Mouse (Mus musculus) ES-CJ7 (cell line): Measurements from ENCODE around the gene Tmem63c.

Experiments
- DNase-seq: peaks from one replicate; pipeline ENCODE4 v3.0.0; 2011; ENCODE audit warnings: low read depth, low spot score

The Tmem63c gene

GRCm38 (mm10) chr12:87130224-87130623, 109.1 kb downstream of the Tmem63c start:
- no peak for DNase-seq

- no peak for DNase-seq
These were observed 110.0 kb downstream of the Tmem63c start for GRCm38 (mm10) chr12:87131181-87131580.

- DNase-seq, result peak; percentile 44
These were observed 110.5 kb downstream of the Tmem63c start for GRCm38 (mm10) chr12:87131619-87132018.

- DNase-seq, result no peak
These were observed 111.1 kb downstream of the Tmem63c start for GRCm38 (mm10) chr12:87132210-87132609.

- no peak for DNase-seq
These were observed 111.6 kb downstream of the Tmem63c start for GRCm38 (mm10) chr12:87132784-87133183.

- DNase-seq, result no peak
These were observed 116.5 kb downstream of the Tmem63c start for GRCm38 (mm10) chr12:87137439-87138341.

- no peak for DNase-seq
These were observed 117.2 kb downstream of the Tmem63c start for GRCm38 (mm10) chr12:87138342-87138701.

GRCm38 (mm10) chr12:87138768-87139167, 117.6 kb downstream of the Tmem63c start:
- no peak for DNase-seq
